Mouse (Mus musculus) liver, adult (tissue): ENCODE measurements around the gene Neurl1b.

Source experiments
- GATA4 ChIP-seq: IDR thresholded peaks from 2 replicates; pipeline ENCODE4 v1.6.1; 2014; ENCODE audit warnings: mild to moderate bottlenecking, low read length; ENCODE audit not compliant: insufficient replicate concordance

Gene Neurl1b

DNA sequence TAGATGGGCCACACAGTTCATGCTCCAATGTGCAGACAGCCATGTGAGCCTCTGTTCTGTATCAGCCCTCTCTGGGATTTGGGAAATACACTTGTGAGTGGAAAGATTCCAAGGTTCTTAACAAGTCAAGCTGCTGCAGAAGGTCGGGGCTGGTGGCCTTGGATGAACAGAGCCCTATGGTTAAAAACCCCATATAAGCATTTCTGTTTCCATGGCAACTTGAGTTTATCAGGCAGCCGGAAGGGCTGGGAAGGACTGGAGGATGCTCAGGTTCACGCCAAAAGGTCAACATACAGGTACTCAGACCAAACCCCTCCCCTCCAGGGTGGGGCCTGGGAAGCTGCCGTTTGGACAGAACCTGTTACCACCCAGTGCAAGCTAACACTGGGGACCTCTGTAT, 49.4 kb downstream of the Neurl1b start:
- no peak for TF ChIP-seq GATA4

DNA sequence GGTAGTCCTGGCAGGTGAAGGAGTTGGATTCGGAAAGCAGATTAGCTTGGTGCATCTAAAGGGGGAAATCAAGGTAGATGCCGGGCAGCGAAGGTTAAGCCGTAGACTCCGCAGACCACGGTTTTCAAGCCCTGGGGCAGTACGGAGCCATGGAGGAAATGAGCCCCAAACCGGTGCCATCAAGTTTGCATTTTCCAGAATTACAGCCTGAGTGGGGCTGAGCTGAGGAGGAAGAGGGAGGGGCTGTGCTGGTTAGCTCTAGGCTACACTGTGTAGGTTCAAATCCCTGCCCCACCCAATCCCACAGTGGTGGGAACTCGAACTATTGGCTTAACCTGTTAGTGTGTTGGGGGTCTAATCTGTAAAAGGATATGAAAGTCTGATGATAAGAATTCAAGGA, 49.9 kb downstream of the Neurl1b start:
- no peak for TF ChIP-seq GATA4

DNA sequence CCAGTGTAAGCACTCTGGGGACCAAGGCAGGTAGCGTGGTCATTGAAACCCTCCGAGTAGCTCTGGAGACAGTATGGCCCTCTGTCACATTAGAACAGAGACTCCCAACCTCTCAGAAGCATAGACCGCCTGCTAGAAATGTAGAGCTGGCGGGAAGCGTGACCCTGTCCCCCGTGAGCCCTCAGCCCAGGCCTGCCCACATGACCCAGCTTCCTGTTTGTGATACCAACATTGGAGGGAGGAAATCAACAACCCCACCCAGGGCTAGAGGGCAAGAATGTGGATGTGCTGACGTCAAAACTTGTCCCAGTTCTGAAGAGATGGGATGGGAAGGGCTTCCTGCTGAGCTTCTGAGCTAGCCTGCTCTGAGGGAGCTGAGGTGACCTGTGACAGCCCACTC, 50.3 kb downstream of the Neurl1b start:
- peak; percentile 84; the same call in 1 of the 2 replicates for TF ChIP-seq GATA4

DNA sequence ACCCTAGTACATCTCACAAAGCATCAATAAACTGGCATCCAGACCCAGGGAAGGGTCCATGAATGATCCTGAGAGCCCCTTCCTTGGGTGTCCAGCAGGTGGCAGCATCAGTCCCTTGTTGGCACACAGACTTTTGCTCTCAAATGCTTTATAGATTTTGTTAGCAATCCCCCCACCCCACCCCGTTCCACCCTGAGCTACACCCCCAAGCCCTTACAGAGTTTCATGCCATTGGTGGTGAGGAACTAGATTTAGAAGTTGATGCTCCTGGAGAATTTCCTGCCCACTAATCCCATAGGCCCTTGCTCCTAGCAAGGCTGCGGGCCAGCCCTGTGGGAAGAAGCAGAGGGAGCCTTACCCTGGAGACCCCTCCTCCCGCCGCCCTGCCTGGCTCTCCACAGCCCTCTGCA, 52.1 kb downstream of the Neurl1b start:
- TF ChIP-seq GATA4: no peak

DNA sequence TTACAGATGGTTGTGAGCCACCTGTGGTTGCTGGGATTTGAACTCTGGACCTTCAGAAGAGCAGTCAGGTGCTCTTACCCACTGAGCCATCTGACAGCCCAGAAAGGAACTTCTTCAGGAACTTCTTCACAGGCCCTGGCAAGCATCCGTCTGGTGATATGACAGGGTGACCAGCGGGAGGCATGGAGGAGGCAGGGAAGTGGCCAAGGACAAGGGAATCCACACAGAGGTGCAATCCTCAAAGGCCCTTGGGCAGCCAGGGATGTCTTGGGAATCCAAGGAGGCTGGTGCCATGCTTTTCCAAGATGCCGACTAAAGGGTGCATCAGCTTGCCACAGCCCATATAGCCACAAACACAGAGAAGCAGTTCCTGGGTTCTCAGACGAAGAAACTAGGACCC, 53.0 kb downstream of the Neurl1b start:
- TF ChIP-seq GATA4: no peak

DNA sequence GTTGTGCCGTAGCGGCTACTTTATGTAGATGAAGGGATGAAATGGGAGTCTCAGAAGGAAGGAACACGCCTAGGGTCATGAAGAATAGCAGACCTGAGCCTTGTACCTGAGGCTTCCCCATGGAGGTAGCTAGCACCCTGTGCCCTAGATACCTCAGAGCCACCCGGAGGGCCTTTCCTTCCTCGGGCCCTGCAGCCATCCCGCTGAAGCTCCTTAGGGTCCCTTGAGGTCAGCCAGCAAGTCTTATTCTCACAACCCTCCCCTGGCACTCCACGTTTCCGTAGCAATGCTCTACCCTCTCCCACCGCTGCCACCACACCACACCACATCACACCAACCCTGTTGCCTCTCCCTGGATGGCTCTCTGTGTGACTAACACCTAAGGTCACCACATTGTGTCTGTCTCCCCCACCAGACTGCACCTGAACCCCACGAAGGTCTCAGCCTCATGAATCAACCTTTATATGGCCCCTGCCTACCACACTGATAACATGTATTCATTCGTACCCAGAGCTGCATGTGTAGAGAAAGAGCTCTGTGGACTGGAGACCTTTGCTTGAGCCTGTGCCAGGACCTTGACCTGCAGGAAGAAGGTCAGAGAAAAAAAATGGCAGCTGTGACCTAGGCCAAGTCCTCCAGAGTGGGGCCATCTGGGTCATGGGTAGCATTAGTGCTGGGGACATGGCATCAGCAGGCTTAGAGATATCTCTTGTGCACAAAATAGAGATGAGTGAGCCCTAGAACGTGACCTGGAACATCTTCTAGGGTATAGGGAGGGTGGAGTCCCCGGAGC, 53.7 kb downstream of the Neurl1b start:
- no peak for TF ChIP-seq GATA4

DNA sequence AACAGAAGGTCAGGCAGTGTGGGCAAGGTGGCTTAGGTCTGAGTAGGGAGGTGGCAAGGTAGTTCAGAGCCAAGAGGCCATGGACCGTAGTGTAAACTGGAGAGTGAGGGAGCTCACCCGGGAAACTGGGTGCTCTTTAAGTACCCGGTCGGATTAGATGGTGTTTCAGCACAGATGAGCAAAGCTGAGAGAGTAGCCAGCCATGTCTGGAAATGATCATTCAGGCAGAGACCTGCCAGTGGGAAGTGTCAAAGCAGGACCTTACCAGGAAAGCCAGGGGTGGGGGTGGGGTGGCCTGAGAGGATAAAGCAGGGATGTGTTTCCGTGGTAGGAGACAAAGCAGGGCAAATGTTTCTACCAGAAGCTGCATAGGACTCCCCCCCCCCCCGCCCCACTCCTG, 62.2 kb downstream of the Neurl1b start:
- TF ChIP-seq GATA4: no peak

DNA sequence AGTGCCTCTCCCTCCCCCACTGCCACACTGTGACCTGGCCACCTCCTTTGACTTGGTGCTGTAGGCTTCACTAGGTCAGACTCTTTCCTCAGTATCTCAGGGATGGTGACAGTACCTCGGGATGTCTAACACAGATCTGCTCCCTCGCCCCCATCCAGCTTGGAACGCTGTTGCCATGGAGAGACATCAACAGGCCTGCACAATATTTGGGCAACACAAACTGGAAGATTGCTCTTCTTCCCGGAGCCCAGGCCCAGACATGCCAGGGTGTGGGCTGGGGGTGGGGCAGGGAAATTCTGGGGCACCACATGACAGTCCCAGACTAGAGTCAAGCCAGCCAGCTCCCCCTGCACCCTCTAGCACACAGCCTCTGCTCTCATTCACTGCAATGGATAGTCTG, 64.0 kb downstream of the Neurl1b start:
- no peak for TF ChIP-seq GATA4

DNA sequence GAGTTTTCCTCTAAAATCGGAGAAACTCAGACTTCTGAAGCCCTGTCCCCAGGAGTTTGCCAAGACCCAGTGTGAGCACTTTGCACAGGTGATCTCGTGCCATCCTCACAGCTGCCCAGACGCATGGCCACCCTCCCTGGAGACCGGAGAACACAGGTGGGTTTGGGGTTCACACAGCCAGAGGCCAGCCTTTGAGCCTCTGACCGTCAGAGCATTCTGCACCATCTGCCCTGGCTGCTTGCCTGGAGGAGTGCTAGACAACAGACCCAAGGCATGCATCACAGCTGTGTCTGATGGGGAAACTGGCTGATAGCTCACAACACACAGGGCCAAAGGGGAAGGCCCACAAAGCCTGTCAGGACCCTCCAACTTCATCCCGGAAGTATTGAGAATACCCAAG, 65.0 kb downstream of the Neurl1b start:
- no peak for TF ChIP-seq GATA4

DNA sequence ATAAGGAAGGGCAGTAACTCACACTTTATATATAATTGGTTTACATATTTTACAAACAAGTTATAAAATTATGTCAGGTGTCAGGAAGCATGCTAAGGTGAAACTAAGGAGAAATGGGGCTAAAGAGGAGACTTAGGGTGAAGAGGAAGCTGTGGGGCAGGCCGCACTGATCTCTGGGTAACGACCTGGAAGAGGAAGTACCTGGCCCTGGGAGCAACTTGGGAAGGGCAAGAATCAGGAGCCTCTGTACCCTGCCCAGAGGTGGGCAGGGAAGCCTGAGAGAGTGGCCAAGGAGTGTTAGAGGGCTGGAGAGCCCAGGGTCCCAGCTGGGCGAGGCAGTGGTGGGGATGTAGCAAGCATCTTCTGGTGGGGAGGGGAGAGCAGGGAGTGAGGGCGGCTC, 66.3 kb downstream of the Neurl1b start:
- no peak for TF ChIP-seq GATA4

DNA sequence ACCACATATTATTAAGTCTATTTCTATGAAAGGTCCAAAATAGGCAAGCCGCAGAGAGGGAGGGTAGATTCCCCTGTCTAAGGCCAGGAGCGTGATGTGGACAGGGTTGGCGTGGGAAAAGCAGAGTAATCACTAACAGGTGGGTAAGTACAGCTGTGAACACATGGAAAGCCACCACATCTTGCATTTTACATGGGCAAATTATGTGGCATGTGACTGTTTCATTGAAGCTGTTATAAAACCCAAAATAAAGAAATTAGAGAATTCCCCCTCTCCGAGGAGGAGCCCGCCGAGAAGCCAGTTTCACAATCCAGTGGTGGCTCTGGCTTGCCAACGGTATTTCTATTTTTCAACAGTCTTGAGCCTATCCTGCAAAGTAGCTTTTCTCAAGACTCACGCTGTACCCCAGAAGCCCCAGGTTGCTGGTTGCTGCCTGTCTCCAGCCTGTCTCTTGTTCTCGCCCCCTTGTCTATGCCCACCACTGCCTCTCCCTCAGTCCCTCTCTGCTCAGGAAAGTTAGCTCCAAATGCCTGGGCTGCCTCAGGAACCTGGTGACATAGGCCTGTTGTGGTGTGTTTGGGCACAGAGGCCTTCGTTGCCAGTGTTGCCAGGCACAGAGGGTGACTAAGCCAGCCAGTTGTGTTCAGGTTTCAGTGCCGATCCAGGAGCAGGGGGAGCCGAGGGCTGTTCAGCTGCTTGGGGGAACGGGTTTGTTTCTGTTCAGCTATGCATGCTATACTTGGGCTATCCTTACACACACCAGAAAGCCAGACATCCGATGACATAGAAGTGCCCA, 70.2 kb downstream of the Neurl1b start:
- TF ChIP-seq GATA4: no peak

DNA sequence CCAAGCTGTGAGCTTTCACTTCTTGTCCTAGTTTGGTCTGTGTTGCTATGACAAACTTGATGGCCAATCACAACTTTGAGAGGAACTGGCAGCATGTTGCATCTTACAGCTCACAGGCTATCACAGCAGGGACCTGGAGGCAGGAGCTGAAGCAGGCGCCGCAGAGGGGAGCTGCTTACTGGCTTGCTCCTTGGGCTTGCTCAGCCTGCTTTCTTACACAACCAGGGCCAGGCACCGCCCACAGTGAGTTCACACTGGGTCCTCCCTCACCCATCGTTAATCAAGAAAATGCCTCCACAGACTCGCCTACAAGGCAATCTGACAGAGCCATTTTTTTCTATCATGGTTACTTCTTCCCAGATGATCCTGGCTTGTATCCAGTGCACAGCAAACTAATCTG, 72.6 kb downstream of the Neurl1b start:
- TF ChIP-seq GATA4: no peak

DNA sequence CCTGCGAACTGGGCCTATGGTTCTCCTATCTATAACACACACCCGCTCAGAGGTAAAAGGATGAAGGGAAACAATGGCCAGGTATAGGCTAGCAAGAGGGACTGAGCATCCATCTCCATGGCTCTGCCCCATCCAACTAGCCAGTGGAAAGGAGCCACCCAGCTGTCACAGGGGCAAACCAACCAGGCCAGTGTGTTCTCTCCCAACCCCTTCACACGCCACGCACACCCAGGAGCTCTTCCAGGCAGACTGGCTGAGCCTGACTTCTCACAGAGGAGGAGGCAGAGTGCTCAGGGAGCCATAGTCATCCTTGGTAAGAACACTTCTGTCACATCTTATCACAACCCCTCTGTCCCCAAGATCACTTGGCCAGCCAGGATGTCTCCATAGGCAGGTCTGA, 73.3 kb downstream of the Neurl1b start:
- TF ChIP-seq GATA4: no peak

DNA sequence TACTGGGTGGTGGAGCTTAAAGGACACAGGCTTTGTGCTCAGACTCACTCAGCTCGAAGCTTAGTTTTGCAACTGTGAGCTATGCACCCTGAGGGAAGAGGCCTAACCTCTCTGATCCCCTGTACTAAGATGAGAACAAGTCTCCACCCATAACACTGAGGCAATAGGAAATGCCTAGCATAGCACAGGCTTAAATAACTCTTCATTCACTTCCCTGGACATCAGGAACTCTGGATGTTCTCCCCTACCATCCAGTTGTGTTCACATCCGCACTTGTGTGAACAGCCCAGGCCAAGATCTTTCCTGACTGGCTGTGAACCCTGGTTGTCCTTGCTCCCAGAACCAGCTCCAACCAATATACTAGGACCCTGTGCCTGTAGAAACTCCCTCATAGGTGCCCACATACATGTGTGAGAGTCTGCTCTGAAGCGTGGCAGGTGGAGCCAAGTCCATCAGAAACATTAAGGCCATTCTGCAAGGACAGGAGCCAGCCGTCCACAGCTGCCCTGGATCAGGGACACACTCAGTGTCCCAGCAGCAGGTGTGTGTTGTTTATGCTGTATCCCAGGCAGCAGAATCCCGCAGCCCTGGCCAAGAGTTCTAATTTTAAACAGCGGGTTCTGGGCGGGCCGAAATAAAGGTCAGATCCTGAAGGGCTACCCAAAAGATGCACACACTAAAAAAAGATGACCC, 74.2 kb downstream of the Neurl1b start:
- TF ChIP-seq GATA4: no peak

DNA sequence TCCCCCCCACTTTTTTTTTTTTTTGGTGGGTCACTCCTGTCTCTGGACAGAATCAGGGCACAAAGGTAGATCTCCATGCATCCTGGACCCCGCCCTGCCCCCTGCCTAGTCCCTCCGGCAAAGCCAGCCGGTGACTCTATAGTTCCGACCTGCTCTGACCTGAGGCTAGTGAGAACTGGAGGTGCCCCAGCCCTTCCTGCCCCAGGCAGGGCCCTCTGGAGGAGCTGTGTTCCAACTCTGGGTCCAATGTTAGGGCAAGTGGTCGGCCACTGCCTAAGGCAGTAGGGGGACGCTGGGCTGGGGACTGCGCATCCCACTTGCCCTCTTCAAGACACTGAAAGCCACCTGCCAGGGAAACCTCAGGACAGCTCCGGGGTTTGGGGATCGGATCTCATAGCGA, 75.4 kb downstream of the Neurl1b start:
- TF ChIP-seq GATA4: no peak

DNA sequence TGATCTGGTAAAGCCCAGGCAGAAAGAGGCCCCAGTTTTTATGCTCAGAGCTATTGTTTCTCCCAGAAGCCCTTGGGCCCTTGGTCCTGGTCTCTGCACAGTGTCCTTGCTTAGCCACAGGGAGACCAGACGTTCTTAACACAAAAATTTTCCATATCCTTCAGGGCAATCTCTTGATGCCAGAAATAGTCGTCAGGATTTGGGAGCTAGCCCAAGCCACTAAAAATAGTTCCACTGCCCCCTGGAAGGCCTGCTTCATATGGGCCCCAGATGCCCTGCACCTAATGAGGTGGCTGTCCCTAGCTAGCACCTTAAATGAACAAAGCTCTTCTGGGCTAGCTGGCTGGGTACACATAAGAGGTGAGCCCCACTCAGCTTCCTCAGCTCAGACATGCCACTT, 76.3 kb downstream of the Neurl1b start:
- TF ChIP-seq GATA4: no peak

DNA sequence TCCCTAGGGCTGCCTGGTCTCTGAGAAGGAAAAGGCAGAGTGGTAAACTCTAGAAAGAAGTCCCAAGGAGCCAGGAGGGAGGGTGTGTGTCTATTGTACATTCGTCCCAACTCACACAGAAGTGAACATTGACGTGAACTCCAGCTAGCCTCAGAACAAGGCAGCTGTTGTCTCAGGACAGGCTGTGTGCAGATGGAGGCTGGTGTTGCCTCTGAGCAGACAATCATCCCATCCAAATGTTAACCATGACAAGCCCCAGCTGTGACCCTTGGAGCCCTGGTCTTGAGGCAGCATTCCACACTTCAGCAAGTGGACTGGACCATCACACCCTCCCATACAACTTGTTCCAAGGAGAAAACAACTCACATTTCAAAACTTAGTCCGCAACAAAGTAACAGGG, 77.6 kb downstream of the Neurl1b start:
- no peak for TF ChIP-seq GATA4
